Mouse (Mus musculus): ENCODE measurements around the gene Ptx4.

- TF ChIP-seq CTCF (IDR thresholded peaks at IDR 0.05; ENCODE audit: extremely low read depth, insufficient read length, insufficient replicate concordance, low read depth, low read length) (no peak), POLR2A (IDR thresholded peaks at IDR 0.05; ENCODE audit: low read depth, low read length) (no peak)
Measured at GRCm38 (mm10) chr17:25162161-25162560, 41.6 kb downstream of the Ptx4 start, which contains the start of gene Ccdc154.

All from small intestine, adult 2 months (tissue).